Mouse (Mus musculus) lung, adult 2 months (tissue): Measurements from ENCODE around the gene Appl1.

ENCODE experiments used
- CTCF ChIP-seq: fragments of 200-500 bp; IDR thresholded peaks from 2 replicates; pipeline ENCODE4 v1.5.1; 2011; ENCODE audit warnings: mild to moderate bottlenecking, low read length, control low read depth; ENCODE audit not compliant: insufficient read depth
- POLR2A ChIP-seq: fragments of 200-500 bp; IDR thresholded peaks from 2 replicates; pipeline ENCODE4 v1.6.1; 2011; ENCODE audit warnings: low read depth, mild to moderate bottlenecking, control low read depth, low read length, borderline replicate concordance; ENCODE audit errors: extremely low read depth

DNA sequence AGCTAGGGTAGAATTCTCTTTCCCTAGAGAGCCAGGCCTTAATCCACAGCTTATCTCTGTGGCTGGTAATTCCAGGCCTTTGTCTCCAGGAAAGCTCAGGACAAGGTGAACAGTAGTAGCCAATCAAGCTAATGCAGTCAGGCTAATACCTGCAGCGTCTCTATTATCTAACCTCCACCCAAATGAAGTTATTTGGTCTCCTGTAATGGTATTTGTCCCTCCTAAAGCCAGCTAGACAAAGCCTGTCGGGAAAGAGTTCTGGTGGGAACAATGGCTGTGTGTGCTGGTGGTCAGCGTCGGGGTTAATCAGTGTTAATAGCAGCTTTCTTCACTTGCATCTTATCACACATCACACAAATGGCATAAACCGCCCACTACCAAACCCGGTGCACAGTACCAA is 34.9 kb upstream of the Appl1 start:
- TF ChIP-seq CTCF (no peak), POLR2A (no peak)
